Mouse (Mus musculus): ENCODE data around the gene Pccb. TPM values are rescaled to one million over a fixed set of nuclear protein-coding genes. Genes with fewer than 3 reads are reported as not detected.
A peak's percentile ranks its signal among the peaks of the same experiment; 100 is the strongest.

Gene Pccb
- polyA plus RNA-seq, 1 experiment = not detected

GRCm38 (mm10) chr9:101036876-101037275 is 2.2 kb upstream of the Pccb start:
- TF ChIP-seq POLR2A (IDR thresholded peaks at IDR 0.05; ENCODE audit: insufficient read depth, low read depth, low read length) (no peak), CTCF (IDR thresholded peaks at IDR 0.05; ENCODE audit: insufficient read depth, low read depth, low read length) (no peak)
- H3K27ac ChIP-seq (ENCODE audit: insufficient read depth, low read depth, low read length) = no peak overlapping the region
- 50% methylated on average over 2 of the region's 2 CpGs for WGBS
- H3K4me1 ChIP-seq (ENCODE audit: control insufficient read depth, insufficient read depth, low read length) = no peaks in the 10 kb centered on the region
- no peak overlapping the region for H3K4me3 ChIP-seq (ENCODE audit: insufficient read depth, low read depth, low read length)

- H3K27ac ChIP-seq (ENCODE audit: insufficient read depth, low read depth, low read length) = no peak overlapping the region
- no peak overlapping the region for H3K4me3 ChIP-seq (ENCODE audit: insufficient read depth, low read depth, low read length)
- TF ChIP-seq CTCF (IDR thresholded peaks at IDR 0.05; ENCODE audit: insufficient read depth, low read depth, low read length) (no peak), POLR2A (IDR thresholded peaks at IDR 0.05; ENCODE audit: insufficient read depth, low read depth, low read length) (no peak)
- WGBS = 85% methylated on average over 13 of the region's 15 CpGs
- H3K4me1 ChIP-seq (ENCODE audit: control insufficient read depth, insufficient read depth, low read length) = no peaks in the 10 kb centered on the region
Observed at GRCm38 (mm10) chr9:101035836-101036596, 1.3 kb upstream of the Pccb start.

- TF ChIP-seq CTCF (IDR thresholded peaks at IDR 0.05; ENCODE audit: insufficient read depth, low read depth, low read length) = no peak
- no peak for TF ChIP-seq POLR2A (IDR thresholded peaks at IDR 0.05; ENCODE audit: insufficient read depth, low read depth, low read length)
- no peaks in the 10 kb centered on the region for H3K4me1 ChIP-seq (ENCODE audit: control insufficient read depth, insufficient read depth, low read length)
- 1% methylated on average over 14 of the region's 14 CpGs for WGBS
- H3K4me3 ChIP-seq (ENCODE audit: insufficient read depth, low read depth, low read length) = peak overlapping the region; percentile 69
- H3K27ac ChIP-seq (ENCODE audit: insufficient read depth, low read depth, low read length) = peak overlapping the region; percentile 44; the same call in 1 of the 2 replicates
Observed at GRCm38 (mm10) chr9:101033761-101034447, 794 bp downstream of the Pccb start.

GRCm38 (mm10) chr9:101018768-101019167 is 15.9 kb downstream of the Pccb start:
- no peak for TF ChIP-seq POLR2A (IDR thresholded peaks at IDR 0.05; ENCODE audit: insufficient read depth, low read depth, low read length)
- no peak for TF ChIP-seq CTCF (IDR thresholded peaks at IDR 0.05; ENCODE audit: insufficient read depth, low read depth, low read length)
- no peaks in the 10 kb centered on the region for H3K4me1 ChIP-seq (ENCODE audit: control insufficient read depth, insufficient read depth, low read length)
- H3K27ac ChIP-seq (ENCODE audit: insufficient read depth, low read depth, low read length) = no peak overlapping the region
- 97% methylated on average over 10 of the region's 10 CpGs for WGBS
- no peak overlapping the region for H3K4me3 ChIP-seq (ENCODE audit: insufficient read depth, low read depth, low read length)

DNA sequence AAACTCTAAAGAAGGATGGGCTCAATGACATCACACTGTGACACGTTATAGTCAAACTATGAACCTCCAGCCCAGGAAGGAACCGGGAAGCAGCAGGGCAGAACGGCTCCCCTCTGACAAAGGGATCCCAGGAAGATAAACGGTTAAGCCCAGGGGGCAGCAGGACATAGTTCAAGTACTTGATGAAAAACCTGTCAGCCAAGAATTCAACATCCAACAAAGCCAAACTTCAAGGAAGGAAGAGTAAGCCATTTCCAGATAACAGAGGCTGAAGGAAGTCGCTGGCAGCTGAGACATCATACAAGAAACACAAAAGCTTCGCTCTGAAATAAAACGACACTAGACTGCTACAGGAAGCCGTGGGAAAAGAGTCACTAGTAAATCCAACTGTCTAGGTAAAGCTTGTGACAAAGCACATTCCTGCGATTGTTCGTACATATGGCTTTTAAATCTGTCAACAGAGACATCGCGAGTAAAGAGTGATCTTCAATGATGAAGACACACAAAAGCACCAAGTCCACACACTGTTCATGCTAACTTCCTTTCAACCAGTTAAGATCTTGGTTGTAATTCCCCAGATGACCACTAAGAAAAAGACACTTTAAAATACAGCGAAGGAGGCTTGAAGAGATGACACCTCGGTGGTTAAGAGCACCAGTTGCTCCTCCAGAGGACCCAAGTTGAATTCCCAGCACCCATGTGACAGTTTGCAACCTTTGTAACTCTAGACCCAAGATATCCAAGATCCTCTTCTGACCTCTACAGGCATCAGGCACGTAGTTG is 16.8 kb downstream of the Pccb start:
- WGBS = 88% methylated on average over 15 of the region's 15 CpGs

DNA sequence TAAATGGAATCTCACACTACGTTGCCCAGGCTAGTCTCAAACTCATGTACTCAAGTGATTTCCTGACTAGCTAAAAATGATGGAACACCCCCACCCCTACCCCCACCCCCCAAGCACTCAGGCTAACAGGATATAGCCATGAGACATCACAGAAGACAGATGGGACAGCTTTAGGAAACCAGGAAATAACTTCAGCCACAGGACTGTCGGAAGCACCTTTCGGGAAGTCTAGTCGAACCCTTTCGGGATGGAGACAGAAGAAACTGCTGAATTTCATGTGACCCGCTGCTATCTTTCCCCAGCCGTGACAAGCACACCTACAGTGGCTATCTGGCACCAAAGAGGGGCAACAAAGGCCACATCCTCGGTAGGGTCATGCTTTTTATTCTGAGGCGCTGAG is 19.4 kb downstream of the Pccb start:
- Histone ChIP-seq H3K4me3 (ENCODE audit: insufficient read depth, low read depth, low read length) (no peak overlapping the region), H3K4me1 (ENCODE audit: control insufficient read depth, insufficient read depth, low read length) (no peaks in the 10 kb centered on the region), H3K27ac (ENCODE audit: insufficient read depth, low read depth, low read length) (no peak overlapping the region)
- 95% methylated on average over 9 of the region's 9 CpGs for WGBS
- TF ChIP-seq CTCF (IDR thresholded peaks at IDR 0.05; ENCODE audit: insufficient read depth, low read depth, low read length) = no peak
- TF ChIP-seq POLR2A (IDR thresholded peaks at IDR 0.05; ENCODE audit: insufficient read depth, low read depth, low read length) = no peak

More for the DNA sequence above, 16.8 kb downstream of the Pccb start:
- no peak for TF ChIP-seq POLR2A (IDR thresholded peaks at IDR 0.05; ENCODE audit: insufficient read depth, low read depth, low read length)
- no peak for TF ChIP-seq CTCF (IDR thresholded peaks at IDR 0.05; ENCODE audit: insufficient read depth, low read depth, low read length)
- H3K4me1 ChIP-seq (ENCODE audit: control insufficient read depth, insufficient read depth, low read length) = no peaks in the 10 kb centered on the region
- H3K4me3 ChIP-seq (ENCODE audit: insufficient read depth, low read depth, low read length) = no peak overlapping the region
- no peak overlapping the region for H3K27ac ChIP-seq (ENCODE audit: insufficient read depth, low read depth, low read length)

DNA sequence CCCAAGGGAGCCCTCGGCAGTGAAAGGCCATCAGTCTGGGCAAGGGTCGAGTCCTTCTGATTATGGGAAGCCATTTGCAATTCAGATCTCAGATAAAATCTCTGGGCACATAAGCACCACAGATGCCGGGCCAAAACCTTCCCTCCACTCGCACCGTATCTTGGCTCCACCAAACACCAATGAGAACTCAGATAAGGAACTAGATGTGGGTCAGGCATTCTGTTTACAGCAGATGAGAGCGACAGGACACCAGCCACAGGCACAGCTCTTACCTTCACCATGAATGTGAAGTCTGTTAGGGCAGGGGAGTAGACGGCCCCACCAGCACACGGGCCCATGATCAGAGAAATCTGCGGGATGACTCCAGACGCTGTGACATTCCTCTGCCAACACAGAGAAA is 22.3 kb downstream of the Pccb start:
- Histone ChIP-seq H3K27ac (ENCODE audit: insufficient read depth, low read depth, low read length) (no peak overlapping the region), H3K4me3 (ENCODE audit: insufficient read depth, low read depth, low read length) (no peak overlapping the region), H3K4me1 (ENCODE audit: control insufficient read depth, insufficient read depth, low read length) (no peaks in the 10 kb centered on the region)
- TF ChIP-seq POLR2A (IDR thresholded peaks at IDR 0.05; ENCODE audit: insufficient read depth, low read depth, low read length) (no peak), CTCF (IDR thresholded peaks at IDR 0.05; ENCODE audit: insufficient read depth, low read depth, low read length) (no peak)
- WGBS = 70% methylated on average over 10 of the region's 10 CpGs

DNA sequence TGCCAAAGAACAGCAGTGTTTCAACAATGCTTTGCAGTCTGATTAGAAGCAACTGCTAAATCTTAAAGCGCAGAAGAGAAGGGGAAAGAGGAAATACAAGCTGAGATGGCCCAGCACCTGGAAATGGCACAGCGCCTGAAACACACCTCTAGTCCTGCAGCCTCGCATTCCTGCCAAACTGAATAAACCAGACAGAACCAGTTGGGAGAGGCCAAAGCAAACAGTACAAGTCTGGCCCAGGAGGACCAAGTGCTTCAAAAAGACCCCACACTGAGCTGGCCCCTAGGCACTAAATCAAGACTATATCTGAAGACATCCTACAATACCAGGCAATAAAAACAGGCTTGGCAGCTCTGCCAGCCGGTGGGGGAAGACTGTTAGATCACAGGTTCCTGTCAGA is 28.8 kb downstream of the Pccb start:
- H3K27ac ChIP-seq (ENCODE audit: insufficient read depth, low read depth, low read length) = no peak overlapping the region
- H3K4me1 ChIP-seq (ENCODE audit: control insufficient read depth, insufficient read depth, low read length) = no peaks in the 10 kb centered on the region
- H3K4me3 ChIP-seq (ENCODE audit: insufficient read depth, low read depth, low read length) = no peak overlapping the region
- TF ChIP-seq CTCF (IDR thresholded peaks at IDR 0.05; ENCODE audit: insufficient read depth, low read depth, low read length) = no peak
- TF ChIP-seq POLR2A (IDR thresholded peaks at IDR 0.05; ENCODE audit: insufficient read depth, low read depth, low read length) = no peak
- 86% methylated on average over 4 of the region's 4 CpGs for WGBS

- Histone ChIP-seq H3K27ac (ENCODE audit: insufficient read depth, low read depth, low read length) (no peak overlapping the region), H3K4me3 (ENCODE audit: insufficient read depth, low read depth, low read length) (no peak overlapping the region), H3K4me1 (ENCODE audit: control insufficient read depth, insufficient read depth, low read length) (no peaks in the 10 kb centered on the region)
- 94% methylated on average over 5 of the region's 5 CpGs for WGBS
- TF ChIP-seq CTCF (IDR thresholded peaks at IDR 0.05; ENCODE audit: insufficient read depth, low read depth, low read length) (no peak), POLR2A (IDR thresholded peaks at IDR 0.05; ENCODE audit: insufficient read depth, low read depth, low read length) (no peak)
Observed at GRCm38 (mm10) chr9:101003302-101003701, 31.4 kb downstream of the Pccb start.

Data from olfactory bulb, adult 2 months (tissue).